Mouse (Mus musculus) induced T-regulatory cell, adult 2 months (primary cell): ENCODE results near the gene Cers5.
"Not testable (repeated sequence)": the region's sequence is repeated elsewhere in the genome, so short reads cannot be mapped to it uniquely, and the experiment has no call there.

Source experiments
- DNase-seq: peaks from one replicate; pipeline ENCODE4 v3.0.0-alpha.2; 2012; ENCODE audit warnings: low read depth

Gene Cers5

DNA sequence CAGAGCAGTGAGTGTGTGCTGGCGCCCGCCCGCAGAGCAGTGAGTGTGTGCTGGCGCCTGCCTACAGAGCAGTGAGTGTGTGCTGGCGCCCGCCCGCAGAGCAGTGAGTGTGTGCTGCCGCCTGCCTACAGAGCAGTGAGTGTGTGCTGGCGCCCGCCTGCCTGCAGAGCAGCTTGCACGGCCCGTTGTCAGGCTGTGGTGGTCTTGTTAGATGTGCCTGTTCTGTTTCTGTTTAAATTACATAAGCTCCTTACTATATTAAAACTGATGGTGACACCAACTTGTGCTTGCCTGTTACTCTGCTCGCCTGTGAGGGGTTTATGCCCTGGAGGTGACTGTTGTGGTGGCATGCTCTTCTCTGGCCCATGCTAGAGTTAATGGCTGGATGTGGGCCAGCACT lies 64.5 kb downstream of the Cers5 start:
- no peak for DNase-seq

DNA sequence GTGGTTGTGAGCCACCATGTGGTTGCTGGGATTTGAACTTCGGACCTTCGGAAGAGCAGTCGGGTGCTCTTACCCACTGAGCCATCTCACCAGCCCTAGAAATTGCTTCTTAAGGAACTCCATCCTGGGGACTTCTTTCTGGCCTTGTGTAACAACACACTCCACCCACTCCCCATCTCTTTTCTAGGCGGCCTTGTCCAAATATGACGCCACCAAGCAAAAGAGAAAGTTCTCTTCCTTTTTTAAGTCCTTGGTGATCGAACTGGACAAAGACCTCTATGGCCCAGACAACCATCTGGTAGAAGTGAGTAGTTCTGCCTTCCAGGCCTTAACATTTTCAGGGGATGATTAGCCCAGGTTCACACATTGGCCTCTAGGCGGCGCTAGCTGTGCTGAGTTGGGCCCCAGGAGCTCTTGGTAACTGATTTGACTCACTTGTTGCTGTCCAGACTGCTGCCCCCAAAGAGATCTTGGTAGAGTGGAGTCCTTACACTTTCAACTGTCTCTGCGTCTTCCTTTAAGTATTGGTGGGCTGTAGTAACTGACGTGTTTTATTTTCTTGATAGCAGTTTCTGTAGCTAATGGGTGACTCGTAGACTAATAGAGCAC lies 67.1 kb downstream of the Cers5 start, which contains the start of gene Gm17349:
Gene Gm17349 (minus strand): TSS at position 51 of the 609 bp plus-strand sequence.
- peak; percentile 85 for DNase-seq

DNA sequence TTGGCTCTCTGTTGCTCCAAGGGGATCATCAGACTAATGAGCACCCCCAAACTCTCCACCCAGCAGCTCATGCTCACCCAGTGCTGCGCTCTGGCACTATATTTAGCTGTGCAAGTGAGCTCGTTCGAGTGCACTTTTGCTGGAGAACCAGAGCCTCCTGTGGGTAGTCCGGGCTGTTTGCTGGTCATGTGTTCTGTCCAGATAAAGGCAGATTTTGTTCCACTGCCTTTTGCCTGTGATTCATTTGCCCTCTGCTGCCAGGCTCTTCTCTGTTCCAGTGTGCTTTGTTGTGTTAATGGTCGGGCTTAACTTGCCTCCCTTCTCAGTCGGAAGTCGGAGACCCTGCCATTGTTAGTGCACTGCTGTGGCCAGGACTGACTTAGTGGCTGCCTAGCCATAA lies 67.8 kb downstream of the Cers5 start:
- no peak for DNase-seq

DNA sequence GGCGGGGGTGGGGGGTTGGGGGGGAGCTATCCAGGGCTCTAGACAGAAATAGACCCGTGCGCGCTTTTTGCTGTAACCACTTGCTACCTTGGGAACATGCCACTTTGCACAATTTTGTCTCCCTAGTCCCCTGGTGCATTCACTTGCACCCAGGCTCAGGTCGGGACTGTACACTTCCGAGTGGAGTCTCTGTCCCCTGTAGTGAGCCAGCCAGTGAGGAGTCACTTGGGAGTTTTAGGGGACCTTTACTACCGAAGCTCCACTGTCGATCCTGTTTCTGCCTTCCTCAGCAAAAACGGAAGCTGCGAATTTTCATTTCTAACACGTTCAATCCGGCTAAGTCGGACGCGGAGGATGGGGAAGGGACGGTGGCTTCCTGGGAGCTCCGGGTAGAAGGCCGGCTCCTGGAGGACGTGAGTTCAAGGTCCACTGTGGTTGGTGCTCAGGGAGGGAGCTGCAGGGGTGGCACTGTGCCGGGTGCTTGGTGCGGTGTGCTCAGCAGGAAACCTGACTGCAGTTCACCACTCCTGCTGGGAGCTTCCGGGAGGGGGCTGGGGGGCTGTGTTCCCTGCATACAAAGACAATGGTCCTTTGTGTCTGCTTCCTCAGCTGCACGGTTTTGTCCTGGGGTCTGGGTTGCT lies 68.5 kb downstream of the Cers5 start:
- DNase-seq, result no peak

DNA sequence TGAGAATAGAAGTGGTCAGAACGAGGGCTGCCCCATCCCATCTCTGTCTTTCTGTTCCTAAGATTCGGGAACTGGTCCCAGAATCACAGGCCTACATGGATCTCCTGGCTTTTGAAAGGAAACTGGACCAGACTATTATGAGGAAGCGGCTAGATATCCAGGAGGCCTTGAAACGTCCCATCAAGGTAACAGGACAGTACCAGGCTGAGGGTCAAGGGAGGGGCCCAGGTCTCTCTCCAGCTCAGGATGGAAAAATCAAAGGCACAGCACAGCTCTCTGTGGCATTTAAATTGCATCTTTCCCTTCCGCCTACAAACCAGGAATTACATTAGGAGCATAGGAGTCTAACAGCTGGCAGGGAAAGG lies 69.0 kb downstream of the Cers5 start:
- DNase-seq, result no peak

DNA sequence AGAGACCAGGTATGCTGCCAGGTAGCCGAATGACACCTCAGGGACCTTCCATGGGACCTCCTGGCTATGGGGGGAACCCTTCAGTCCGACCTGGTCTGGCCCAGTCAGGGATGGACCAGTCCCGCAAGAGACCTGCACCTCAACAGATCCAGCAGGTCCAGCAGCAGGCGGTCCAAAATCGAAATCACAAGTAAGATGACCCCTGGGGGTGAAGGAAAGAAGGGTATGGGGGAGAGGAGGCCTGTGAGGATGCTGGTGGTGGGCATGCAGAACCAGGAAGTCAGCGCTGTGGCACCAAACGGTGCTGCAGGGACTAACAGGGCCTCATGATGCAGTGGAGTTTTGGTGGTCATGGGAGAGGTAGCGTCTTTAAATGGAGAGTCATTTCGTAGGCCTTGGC lies 69.6 kb downstream of the Cers5 start:
- DNase-seq, result no peak

- peak; percentile 95 for DNase-seq
Observed at GRCm38 (mm10) chr15:99701999-99702900, 70.4 kb downstream of the Cers5 start, which contains the start of gene Smarcd1. Smarcd1 (plus strand) TSS chr15:99702129.

DNA sequence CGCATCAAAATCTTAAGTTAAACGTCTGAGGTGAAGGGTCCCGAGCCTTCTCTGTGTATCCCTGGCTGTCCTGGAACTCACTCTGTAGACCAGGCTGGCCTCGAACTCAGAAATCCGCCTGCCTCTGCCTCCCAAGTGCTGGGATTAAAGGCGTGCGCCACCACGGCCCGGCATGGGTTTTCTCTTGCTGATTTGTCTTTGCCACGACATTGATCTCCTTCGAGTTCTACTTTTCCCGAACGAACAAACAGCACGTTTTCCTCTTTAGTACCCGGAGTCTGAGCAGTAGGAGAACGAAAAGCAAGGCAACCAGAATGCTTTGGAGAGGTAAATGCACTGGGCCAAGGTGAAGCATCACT lies 71.1 kb downstream of the Cers5 start:
- not testable (repeated sequence) for DNase-seq

DNA sequence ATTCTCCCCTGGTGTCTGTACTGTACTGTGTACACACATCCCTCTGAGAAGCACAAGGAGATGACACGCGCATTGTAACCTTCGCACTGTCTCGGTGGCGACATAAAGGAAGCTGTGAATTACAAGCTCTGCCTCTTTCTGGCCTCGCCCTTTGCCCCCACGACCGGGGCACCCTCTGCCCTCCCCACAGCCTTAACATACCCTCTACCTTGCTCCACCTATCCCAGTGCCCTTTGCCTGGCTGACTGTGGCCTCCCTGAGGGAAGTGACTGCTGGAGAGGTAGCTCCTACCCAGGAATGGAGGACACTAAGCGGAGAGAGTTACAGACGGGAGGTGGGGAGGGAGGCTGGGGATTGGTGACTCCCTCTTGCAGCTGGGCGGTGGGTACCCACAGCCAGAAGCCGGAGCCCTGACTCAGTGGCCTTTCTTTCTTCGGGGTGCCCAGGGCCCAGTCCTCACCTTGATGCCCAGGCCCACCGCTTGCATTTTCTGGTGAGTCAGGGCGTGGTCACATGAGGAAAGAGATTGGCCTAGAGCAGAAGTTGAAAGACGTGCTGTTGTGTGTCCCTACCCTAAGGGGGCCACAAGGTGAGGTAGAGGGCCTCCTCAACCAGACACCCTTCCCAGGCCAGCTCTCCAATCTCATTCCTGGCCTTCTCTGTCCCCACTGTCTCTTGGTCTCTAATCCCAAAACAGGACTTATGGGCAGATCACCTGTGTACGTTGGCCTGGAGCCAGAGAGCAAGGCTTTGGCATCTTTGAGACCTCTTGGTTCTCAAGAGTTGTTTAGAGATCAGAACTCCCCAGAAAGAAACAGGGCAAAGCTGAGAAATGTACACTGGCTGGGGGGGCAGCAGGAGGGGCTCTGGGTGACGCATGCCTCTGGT lies 72.2 kb downstream of the Cers5 start:
- DNase-seq, result no peak

DNA sequence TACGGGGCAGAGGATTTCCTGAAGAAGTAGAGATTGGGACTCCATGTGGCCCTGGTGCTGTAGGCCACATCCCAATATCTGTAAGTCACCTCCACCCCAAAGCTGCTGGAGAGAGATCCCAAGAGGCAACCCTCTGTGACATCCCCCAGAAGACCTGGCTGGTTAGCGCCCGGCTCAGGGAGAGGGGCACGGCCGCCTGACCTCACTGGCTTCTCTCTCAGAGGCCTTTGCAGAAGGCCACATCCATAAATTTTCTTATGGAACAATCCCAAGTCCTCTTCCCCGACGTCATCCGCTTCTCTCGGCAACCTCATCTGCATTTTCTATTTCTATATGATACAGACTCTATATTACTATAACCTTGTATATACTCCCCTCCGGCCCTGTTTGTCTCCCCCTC lies 73.0 kb downstream of the Cers5 start:
- DNase-seq, result no peak

DNA sequence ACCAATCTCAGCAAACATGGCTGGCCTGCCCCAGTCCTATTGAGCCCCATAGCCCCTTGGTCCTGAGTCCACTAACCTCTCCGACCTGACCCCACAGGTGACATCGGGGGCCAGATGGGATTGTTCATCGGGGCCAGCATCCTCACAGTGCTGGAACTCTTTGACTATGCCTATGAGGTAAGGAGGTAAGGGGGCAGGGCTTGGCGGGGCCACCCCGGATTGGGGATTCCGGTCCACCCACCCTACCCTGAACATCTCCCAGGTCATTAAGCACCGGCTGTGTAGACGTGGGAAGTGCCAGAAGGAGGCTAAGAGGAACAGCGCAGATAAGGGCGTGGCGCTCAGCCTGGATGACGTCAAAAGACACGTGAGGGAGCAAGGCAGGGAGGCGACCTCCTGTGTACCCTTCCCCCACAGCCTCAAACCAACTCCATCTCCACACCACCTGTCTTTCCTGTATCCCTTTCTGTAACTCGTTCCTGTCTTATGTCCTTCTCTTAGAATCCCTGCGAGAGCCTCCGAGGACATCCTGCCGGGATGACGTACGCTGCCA lies 74.1 kb downstream of the Cers5 start:
- peak; percentile 45 for DNase-seq

- DNase-seq, result no peak
Observed at GRCm38 (mm10) chr15:99697309-99697708, 75.4 kb downstream of the Cers5 start.

GRCm38 (mm10) chr15:99691976-99692375 lies 80.7 kb downstream of the Cers5 start:
- no peak for DNase-seq

DNA sequence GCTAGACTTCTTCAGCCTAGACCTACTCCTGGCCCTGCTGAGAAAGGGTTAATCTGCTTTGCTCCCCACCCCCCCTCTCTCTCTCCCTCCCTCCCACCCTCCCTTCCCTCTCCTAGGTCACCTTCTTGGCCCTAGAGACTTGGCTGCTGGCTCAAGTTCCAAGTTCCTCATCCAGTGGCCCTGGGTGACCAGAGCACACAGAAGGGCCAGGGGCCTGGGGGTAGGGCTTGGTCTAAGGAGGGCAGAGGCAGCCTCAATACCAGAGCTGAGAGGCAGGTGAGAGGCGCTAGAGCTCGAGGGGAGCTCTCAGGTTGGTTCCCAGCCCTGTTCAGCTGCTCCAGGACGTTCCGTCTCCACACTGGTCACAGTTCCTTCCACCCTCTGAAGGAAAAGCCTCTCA lies 81.8 kb downstream of the Cers5 start:
- DNase-seq, result no peak

GRCm38 (mm10) chr15:99688712-99689111 lies 84.0 kb downstream of the Cers5 start:
- DNase-seq, result peak; percentile 71
